Mouse (Mus musculus): ENCODE data around the gene Rpl28. TPM values are rescaled to one million over a fixed set of nuclear protein-coding genes. Genes with fewer than 3 reads are reported as not detected.

The Rpl28 gene
- 100 to 1,000 TPM; 453 to 560 (median 508) TPM for total RNA-seq (2022)

GRCm38 (mm10) chr7:4792278-4793212 is at the start of gene Rpl28:
Gene Rpl28, plus strand, starts transcription at chr7:4792874.
- peak; percentile 96 for DNase-seq (ENCODE audit: low spot score)

GRCm38 (mm10) chr7:4743354-4743753 is 49.3 kb upstream of the Rpl28 start:
- DNase-seq (ENCODE audit: low spot score): no peak

- DNase-seq (ENCODE audit: low spot score): no peak
These were observed 47.8 kb upstream of the Rpl28 start for GRCm38 (mm10) chr7:4744886-4745285.

GRCm38 (mm10) chr7:4746326-4746980 is 46.2 kb upstream of the Rpl28 start:
- DNase-seq (ENCODE audit: low spot score): no peak

GRCm38 (mm10) chr7:4747156-4747899 is 45.3 kb upstream of the Rpl28 start:
- no peak for DNase-seq (ENCODE audit: low spot score)

GRCm38 (mm10) chr7:4748321-4748720 is 44.4 kb upstream of the Rpl28 start:
- no peak for DNase-seq (ENCODE audit: low spot score)

GRCm38 (mm10) chr7:4749169-4749568 is 43.5 kb upstream of the Rpl28 start:
- DNase-seq (ENCODE audit: low spot score): no peak

GRCm38 (mm10) chr7:4751971-4752820 is 40.5 kb upstream of the Rpl28 start:
- DNase-seq (ENCODE audit: low spot score): no peak

GRCm38 (mm10) chr7:4752821-4753570 is 39.7 kb upstream of the Rpl28 start, which contains the start of gene Cox6b2:
Gene Cox6b2, minus strand, starts transcription at chr7:4753094.
- peak; percentile 11 for DNase-seq (ENCODE audit: low spot score)

- DNase-seq (ENCODE audit: low spot score): no peak
These were observed 33.0 kb upstream of the Rpl28 start for GRCm38 (mm10) chr7:4759670-4760069.

GRCm38 (mm10) chr7:4764946-4765710 is 27.5 kb upstream of the Rpl28 start:
- no peak for DNase-seq (ENCODE audit: low spot score)

- no peak for DNase-seq (ENCODE audit: low spot score)
These were observed 21.5 kb upstream of the Rpl28 start, which contains the start of gene Fam71e2 for GRCm38 (mm10) chr7:4771202-4771601. Gene Fam71e2, minus strand, starts transcription at chr7:4771302.

GRCm38 (mm10) chr7:4776131-4776530 is 16.5 kb upstream of the Rpl28 start:
- no peak for DNase-seq (ENCODE audit: low spot score)

GRCm38 (mm10) chr7:4776861-4777830 is 15.5 kb upstream of the Rpl28 start:
- DNase-seq (ENCODE audit: low spot score): peak; percentile 24

- no peak for DNase-seq (ENCODE audit: low spot score)
These were observed 14.6 kb upstream of the Rpl28 start for GRCm38 (mm10) chr7:4777851-4778637.

GRCm38 (mm10) chr7:4779921-4780320 is 12.8 kb upstream of the Rpl28 start:
- no peak for DNase-seq (ENCODE audit: low spot score)

- DNase-seq (ENCODE audit: low spot score): no peak
These were observed 10.5 kb upstream of the Rpl28 start for GRCm38 (mm10) chr7:4782130-4782529.

Measured in heart, adult 8-10 months (tissue).